Mouse (Mus musculus) G1E (cell line): Measurements from ENCODE around the gene Tpcn1.

Experiments
- CTCF ChIP-seq: IDR thresholded peaks from 2 replicates; pipeline ENCODE4 v1.5.1; 2012; ENCODE audit warnings: low read depth, low read length, inconsistent platforms, mixed read lengths
- GATA1 ChIP-seq: IDR thresholded peaks from 2 replicates; pipeline ENCODE4 v1.6.1; 2012; ENCODE audit warnings: borderline replicate concordance, low read length, inconsistent platforms, mixed read lengths
- GATA2 ChIP-seq: IDR thresholded peaks from 2 replicates; pipeline ENCODE4 v1.6.1; 2012; ENCODE audit warnings: low read depth, low read length, inconsistent platforms, borderline replicate concordance
- POLR2AphosphoS5 ChIP-seq: IDR thresholded peaks from 2 replicates; pipeline ENCODE4 v1.6.1; 2012; ENCODE audit warnings: low read depth, low read length, inconsistent platforms; ENCODE audit not compliant: insufficient replicate concordance
- TAL1 ChIP-seq: conservative IDR thresholded peaks from 2 replicates; pipeline ENCODE4 v1.6.1; 2012; ENCODE audit warnings: low read depth, low read length, inconsistent platforms, mixed read lengths

DNA sequence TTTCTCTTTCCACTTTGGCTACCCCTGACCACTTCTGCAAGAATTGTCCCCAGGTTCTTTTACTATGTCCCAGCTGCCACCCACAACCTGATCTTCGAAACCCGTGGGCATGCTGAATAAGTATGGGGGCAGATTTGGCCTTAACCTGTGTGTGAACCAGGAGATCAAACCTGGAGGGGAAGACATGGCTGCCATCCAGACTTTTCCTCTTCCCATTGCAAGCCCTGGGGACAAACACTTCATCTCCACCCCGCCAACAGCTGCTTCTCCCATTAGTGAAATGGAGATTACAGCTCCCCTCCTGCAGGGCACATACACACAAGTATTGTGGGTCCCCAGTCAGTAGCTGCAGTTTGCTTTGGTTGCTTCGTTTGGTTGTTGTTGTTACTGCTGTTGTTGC lies 81.2 kb downstream of the Tpcn1 start:
- no peak for TF ChIP-seq CTCF
- no peak for TF ChIP-seq GATA1
- no peak for TF ChIP-seq GATA2
- TF ChIP-seq POLR2AphosphoS5: no peak
- no peak for TF ChIP-seq TAL1
